Mouse (Mus musculus): ENCODE results near the gene Nynrin. TPM values are rescaled to one million over a fixed set of nuclear protein-coding genes. Genes with fewer than 3 reads are reported as not detected.

Gene Nynrin
- polyA plus RNA-seq, 1 experiment, result 0.13 TPM

DNA sequence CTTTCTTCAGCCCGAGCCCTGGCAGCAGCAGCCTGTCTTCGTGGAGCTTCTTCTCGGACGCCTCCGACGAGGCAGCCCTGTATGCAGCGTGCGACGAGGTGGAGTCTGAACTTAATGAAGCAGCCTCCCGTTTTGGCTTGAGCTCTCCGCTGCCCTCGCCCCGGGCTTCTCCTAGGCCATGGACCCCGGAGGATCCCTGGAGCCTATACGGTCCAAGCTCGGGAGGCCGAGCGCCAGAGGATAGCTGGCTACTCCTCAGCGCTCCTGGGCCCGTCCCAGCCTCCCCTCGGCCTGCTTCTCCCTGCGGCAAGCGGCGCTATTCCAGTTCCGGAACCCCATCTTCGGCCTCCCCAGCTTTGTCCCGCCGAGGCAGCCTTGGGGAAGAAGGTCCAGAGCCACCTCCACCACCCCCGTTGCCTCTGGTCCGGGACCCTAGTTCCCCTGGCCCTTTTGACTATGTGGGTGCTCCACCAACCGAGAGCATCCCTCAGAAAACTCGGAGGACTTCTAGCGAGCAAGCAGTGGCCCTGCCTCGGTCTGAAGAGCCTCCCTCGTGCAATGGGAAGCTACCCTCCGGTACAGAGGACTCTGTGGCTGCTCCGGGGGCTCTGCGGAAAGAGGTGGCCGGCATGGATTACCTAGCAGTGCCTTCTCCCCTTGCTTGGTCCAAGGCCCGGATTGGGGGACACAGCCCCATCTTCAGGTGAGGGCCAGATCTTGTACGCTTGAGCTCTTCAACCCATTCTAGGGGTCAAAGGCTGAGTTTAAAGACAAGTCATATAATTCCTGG is 27.1 kb upstream of the Nynrin start:
- H3K27me3 ChIP-seq (ENCODE audit: control insufficient read depth, insufficient read depth, insufficient read length), result no peaks in the 10 kb centered on the region
- TF ChIP-seq USF1 (IDR thresholded peaks at IDR 0.05; ENCODE audit: low read depth) (no peak), CTCF (IDR thresholded peaks at IDR 0.05; ENCODE audit: control insufficient read depth, insufficient read depth, insufficient read length) (no peak), MYOD1 (IDR thresholded peaks at IDR 0.05; ENCODE audit: control insufficient read depth, insufficient read length, low read depth) (no peak), MYOG (IDR thresholded peaks at IDR 0.05; ENCODE audit: control insufficient read depth, extremely low read depth, insufficient read length) (no peak)
- no peaks in the 10 kb centered on the region for H3K79me3 ChIP-seq (ENCODE audit: low read depth)
- no peaks in the 10 kb centered on the region for H3K79me2 ChIP-seq (ENCODE audit: control insufficient read depth, insufficient read depth)
- no peak overlapping the region for H3ac ChIP-seq (ENCODE audit: control insufficient read depth, insufficient read length, low read depth)
- H3K4me3 ChIP-seq (ENCODE audit: insufficient read depth, poor library complexity, severe bottlenecking), result no peak overlapping the region
- no peaks in the 10 kb centered on the region for H3K36me3 ChIP-seq (ENCODE audit: control insufficient read depth, insufficient read depth)

DNA sequence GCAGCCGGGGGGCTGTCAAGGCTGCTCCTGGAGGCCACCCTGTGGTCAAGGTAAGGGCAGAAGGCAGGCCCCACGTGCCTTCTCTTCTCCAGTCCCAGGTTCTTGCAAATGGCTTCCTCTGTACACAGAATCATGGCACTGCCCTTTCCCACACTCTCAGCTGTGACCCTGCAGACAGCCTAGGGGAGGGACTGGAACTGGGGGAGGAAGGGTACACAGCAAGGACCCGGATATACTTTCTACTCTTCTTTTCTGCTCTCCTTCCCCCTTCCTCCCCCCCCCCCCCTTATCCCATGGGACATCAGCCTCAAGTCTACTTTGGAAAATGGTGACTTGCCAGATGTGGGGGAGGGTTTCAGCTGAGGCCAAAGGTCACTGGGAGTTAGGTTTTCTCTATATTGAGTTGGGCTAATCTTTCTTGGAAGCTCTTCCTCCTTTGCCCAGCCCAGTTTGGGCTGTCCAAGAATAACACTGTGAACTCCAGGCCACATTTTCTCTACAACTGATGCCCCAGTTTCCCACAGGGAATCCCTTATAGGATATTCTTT is 25.0 kb upstream of the Nynrin start:
- no peak for TF ChIP-seq USF1 (IDR thresholded peaks at IDR 0.05; ENCODE audit: low read depth)
- no peak for TF ChIP-seq CTCF (IDR thresholded peaks at IDR 0.05; ENCODE audit: control insufficient read depth, insufficient read depth, insufficient read length)
- TF ChIP-seq CEBPB (IDR thresholded peaks at IDR 0.05; ENCODE audit: low read depth), result no peak
- Histone ChIP-seq H3K79me2 (ENCODE audit: control insufficient read depth, insufficient read depth) (no peaks in the 10 kb centered on the region), H3K4me3 (ENCODE audit: insufficient read depth, poor library complexity, severe bottlenecking) (no peak overlapping the region), H3ac (ENCODE audit: control insufficient read depth, insufficient read length, low read depth) (no peak overlapping the region), H3K36me3 (ENCODE audit: control insufficient read depth, insufficient read depth) (no peaks in the 10 kb centered on the region), H3K27me3 (ENCODE audit: control insufficient read depth, insufficient read depth, insufficient read length) (no peaks in the 10 kb centered on the region), H3K79me3 (ENCODE audit: low read depth) (no peaks in the 10 kb centered on the region)

DNA sequence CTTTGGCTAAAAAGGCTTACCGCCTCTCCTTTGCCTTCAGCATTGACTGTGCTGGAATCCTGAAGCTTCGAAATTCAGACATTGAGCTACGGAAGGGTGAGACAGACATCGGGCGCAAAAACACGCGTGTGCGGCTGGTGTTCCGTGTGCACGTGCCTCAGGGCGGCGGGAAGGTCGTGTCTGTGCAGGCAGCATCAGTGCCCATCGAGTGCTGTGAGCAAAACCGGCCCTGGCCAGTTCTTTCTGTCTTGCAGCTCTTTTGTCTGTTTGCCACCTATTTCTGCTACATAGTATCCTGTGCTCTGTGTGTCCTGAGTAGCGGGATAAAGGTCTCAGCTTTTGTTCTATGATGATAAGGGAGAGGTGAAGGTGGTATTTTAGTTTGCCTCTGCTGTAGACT is 24.0 kb upstream of the Nynrin start:
- Histone ChIP-seq H3K79me2 (ENCODE audit: control insufficient read depth, insufficient read depth) (no peaks in the 10 kb centered on the region), H3ac (ENCODE audit: control insufficient read depth, insufficient read length, low read depth) (no peak overlapping the region), H3K79me3 (ENCODE audit: low read depth) (no peaks in the 10 kb centered on the region), H3K36me3 (ENCODE audit: control insufficient read depth, insufficient read depth) (no peaks in the 10 kb centered on the region), H3K4me3 (ENCODE audit: insufficient read depth, poor library complexity, severe bottlenecking) (no peak overlapping the region), H3K27me3 (ENCODE audit: control insufficient read depth, insufficient read depth, insufficient read length) (no peaks in the 10 kb centered on the region)
- TF ChIP-seq CTCF (IDR thresholded peaks at IDR 0.05; ENCODE audit: control insufficient read depth, insufficient read depth, insufficient read length), result no peak
- TF ChIP-seq MYOG (IDR thresholded peaks at IDR 0.05; ENCODE audit: control insufficient read depth, extremely low read depth, insufficient read length), result no peak

DNA sequence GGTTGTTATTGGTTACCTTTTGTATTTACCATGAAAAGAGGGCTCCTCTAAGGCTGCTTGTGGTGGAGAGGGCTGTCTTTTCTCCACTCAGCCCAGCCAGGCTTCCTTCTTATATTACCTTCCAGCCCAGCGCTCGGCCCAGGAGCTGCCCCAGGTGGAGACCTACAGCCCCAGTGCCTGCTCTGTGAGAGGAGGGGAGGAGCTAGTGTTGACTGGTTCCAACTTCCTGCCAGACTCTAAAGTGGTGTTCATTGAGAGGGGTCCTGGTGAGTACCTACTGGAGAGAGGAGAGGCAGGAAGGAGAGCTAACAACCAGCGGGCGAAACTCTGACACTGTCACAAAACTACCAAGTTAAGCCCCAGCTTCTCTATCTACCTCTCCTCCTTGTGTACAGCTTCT is 23.5 kb upstream of the Nynrin start:
- TF ChIP-seq CEBPB (IDR thresholded peaks at IDR 0.05; ENCODE audit: low read depth) (no peak), MAX (IDR thresholded peaks at IDR 0.05) (no peak), MYOG (IDR thresholded peaks at IDR 0.05; ENCODE audit: control insufficient read depth, extremely low read depth, insufficient read length) (no peak), CTCF (IDR thresholded peaks at IDR 0.05; ENCODE audit: control insufficient read depth, insufficient read depth, insufficient read length) (no peak), FOSL1 (IDR thresholded peaks at IDR 0.05; ENCODE audit: insufficient read depth, low read length, poor library complexity, severe bottlenecking) (no peak), MYOD1 (IDR thresholded peaks at IDR 0.05; ENCODE audit: control insufficient read depth, insufficient read length, low read depth) (no peak), USF1 (IDR thresholded peaks at IDR 0.05; ENCODE audit: low read depth) (no peak)
- Histone ChIP-seq H3K4me3 (ENCODE audit: insufficient read depth, poor library complexity, severe bottlenecking) (no peak overlapping the region), H3ac (ENCODE audit: control insufficient read depth, insufficient read length, low read depth) (no peak overlapping the region), H3K36me3 (ENCODE audit: control insufficient read depth, insufficient read depth) (no peaks in the 10 kb centered on the region), H3K27me3 (ENCODE audit: control insufficient read depth, insufficient read depth, insufficient read length) (no peaks in the 10 kb centered on the region), H3K79me3 (ENCODE audit: low read depth) (no peaks in the 10 kb centered on the region), H3K79me2 (ENCODE audit: control insufficient read depth, insufficient read depth) (no peaks in the 10 kb centered on the region)

DNA sequence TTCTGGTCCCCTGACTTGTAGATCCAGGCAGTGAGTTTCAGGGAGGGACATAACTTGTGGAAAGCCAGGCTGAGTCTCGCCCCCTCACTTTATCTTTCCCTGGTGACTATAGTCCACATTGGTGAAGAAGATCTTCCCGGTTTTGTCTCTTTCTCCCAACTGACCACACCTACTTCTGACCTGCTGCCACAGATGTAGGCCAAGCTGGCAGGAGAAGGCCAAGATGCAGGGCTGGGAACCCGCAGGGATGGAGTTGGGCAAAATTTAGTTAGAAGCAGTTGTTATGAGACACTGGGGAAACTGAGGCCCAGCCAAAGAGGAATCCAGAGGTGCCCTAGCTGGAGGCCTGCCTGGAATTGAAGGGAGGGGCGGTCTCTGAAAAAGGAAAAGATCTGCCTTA is 20.7 kb upstream of the Nynrin start:
- Histone ChIP-seq H3K79me2 (ENCODE audit: control insufficient read depth, insufficient read depth) (no peaks in the 10 kb centered on the region), H3K36me3 (ENCODE audit: control insufficient read depth, insufficient read depth) (no peaks in the 10 kb centered on the region), H3K4me3 (ENCODE audit: insufficient read depth, poor library complexity, severe bottlenecking) (no peak overlapping the region), H3K27me3 (ENCODE audit: control insufficient read depth, insufficient read depth, insufficient read length) (no peaks in the 10 kb centered on the region), H3K79me3 (ENCODE audit: low read depth) (no peaks in the 10 kb centered on the region), H3ac (ENCODE audit: control insufficient read depth, insufficient read length, low read depth) (no peak overlapping the region)
- TF ChIP-seq USF1 (IDR thresholded peaks at IDR 0.05; ENCODE audit: low read depth), result no peak
- no peak for TF ChIP-seq FOSL1 (IDR thresholded peaks at IDR 0.05; ENCODE audit: insufficient read depth, low read length, poor library complexity, severe bottlenecking)
- TF ChIP-seq CTCF (IDR thresholded peaks at IDR 0.05; ENCODE audit: control insufficient read depth, insufficient read depth, insufficient read length), result no peak
- no peak for TF ChIP-seq MYOD1 (IDR thresholded peaks at IDR 0.05; ENCODE audit: control insufficient read depth, insufficient read length, low read depth)
- no peak for TF ChIP-seq CEBPB (IDR thresholded peaks at IDR 0.05; ENCODE audit: low read depth)
- no peak for TF ChIP-seq MAX (IDR thresholded peaks at IDR 0.05)
- no peak for TF ChIP-seq MYOG (IDR thresholded peaks at IDR 0.05; ENCODE audit: control insufficient read depth, extremely low read depth, insufficient read length)

DNA sequence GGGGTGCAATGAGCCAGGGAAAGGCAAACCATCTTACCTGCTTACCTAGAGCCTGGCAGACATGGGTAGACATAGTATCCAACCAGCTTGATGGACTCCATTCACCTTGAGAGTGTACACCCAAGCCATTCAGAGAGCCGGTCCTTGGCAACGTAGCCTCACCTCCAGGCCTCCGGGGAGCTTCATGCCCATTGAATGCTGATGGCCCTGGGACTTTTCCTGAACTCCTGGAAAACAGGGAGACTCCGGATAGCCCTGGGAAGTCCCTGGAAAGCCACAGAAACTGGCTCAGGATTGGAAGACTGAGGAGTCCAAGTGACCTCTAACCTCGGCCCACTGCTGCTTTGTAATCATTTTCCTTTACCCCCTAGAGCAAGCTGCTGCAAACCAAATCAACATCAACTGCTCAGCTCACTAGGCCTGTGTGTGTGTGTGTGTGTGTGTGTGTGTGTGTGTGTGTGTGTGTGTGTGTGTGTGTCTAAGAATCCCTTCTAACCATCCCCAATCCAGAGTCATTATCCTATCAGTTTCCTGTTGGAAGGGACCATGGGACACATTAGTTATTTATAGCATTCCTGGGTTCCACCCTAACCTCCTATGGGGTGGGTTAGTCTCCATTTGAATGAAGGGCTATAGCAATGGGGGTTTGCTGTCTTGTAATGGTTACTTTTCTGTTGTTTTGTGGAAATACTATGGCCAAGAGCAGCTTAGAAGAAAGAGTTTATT is 18.8 kb upstream of the Nynrin start:
- TF ChIP-seq MAX (IDR thresholded peaks at IDR 0.05), result no peak
- TF ChIP-seq CEBPB (IDR thresholded peaks at IDR 0.05; ENCODE audit: low read depth), result no peak
- TF ChIP-seq FOSL1 (IDR thresholded peaks at IDR 0.05; ENCODE audit: insufficient read depth, low read length, poor library complexity, severe bottlenecking), result no peak
- TF ChIP-seq MYOD1 (IDR thresholded peaks at IDR 0.05; ENCODE audit: control insufficient read depth, insufficient read length, low read depth), result no peak
- no peak for TF ChIP-seq MYOG (IDR thresholded peaks at IDR 0.05; ENCODE audit: control insufficient read depth, extremely low read depth, insufficient read length)
- TF ChIP-seq CTCF (IDR thresholded peaks at IDR 0.05; ENCODE audit: control insufficient read depth, insufficient read depth, insufficient read length), result no peak
- TF ChIP-seq USF1 (IDR thresholded peaks at IDR 0.05; ENCODE audit: low read depth), result no peak
- H3K79me3 ChIP-seq (ENCODE audit: low read depth), result no peaks in the 10 kb centered on the region
- no peak overlapping the region for H3K4me3 ChIP-seq (ENCODE audit: insufficient read depth, poor library complexity, severe bottlenecking)
- no peak overlapping the region for H3ac ChIP-seq (ENCODE audit: control insufficient read depth, insufficient read length, low read depth)
- no peaks in the 10 kb centered on the region for H3K36me3 ChIP-seq (ENCODE audit: control insufficient read depth, insufficient read depth)
- H3K79me2 ChIP-seq (ENCODE audit: control insufficient read depth, insufficient read depth), result no peaks in the 10 kb centered on the region
- H3K27me3 ChIP-seq (ENCODE audit: control insufficient read depth, insufficient read depth, insufficient read length), result no peaks in the 10 kb centered on the region
